Mouse (Mus musculus): Measurements from ENCODE around the gene Gpx7. TPM values are rescaled to one million over a fixed set of nuclear protein-coding genes. Genes with fewer than 3 reads are reported as not detected.

Gene Gpx7
- polyA plus RNA-seq, 1 experiment = 2.7 TPM

DNA sequence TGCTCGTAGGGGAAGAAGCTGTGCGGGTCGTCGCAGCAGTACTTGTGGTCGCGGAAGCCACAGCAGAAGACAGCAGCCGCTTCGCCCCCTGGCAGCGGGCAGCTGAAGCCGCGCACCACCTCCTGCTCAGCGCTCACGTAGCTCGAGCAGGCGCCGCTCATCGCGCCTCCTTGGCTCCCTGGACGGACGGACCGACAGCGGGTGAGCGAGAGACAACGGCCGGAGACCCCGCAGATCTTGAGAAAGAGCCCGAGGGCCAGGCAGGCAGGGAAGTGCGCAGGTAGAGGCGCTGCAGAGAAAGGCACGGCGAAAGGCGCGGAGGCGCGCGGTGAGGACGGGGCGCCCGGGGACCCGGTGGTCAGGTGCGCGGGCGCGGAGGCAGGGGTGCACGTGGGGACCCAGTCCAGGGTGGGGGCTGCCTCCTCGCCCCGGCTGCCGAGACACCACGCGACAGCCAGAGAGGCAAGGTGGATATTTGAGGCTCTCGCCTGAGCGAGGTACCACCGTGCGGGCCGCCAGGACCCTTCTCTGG is 23.5 kb downstream of the Gpx7 start, which contains the start of gene Shisal2a:
Gene Shisal2a, minus strand, starts transcription at position 167 of the 532 bp plus-strand sequence.
- peaks cover 7% of the 10 kb centered on the region for H3K4me1 ChIP-seq (ENCODE audit: control insufficient read depth, insufficient read depth, insufficient read length)
- TF ChIP-seq POLR2A (IDR thresholded peaks at IDR 0.05; ENCODE audit: low read depth, low read length) = no peak
- TF ChIP-seq CTCF (IDR thresholded peaks at IDR 0.05; ENCODE audit: extremely low read depth, insufficient read depth, insufficient read length, insufficient replicate concordance) = no peak
- 5% methylated on average over 55 of the region's 55 CpGs for WGBS
- H3K27me3 ChIP-seq (ENCODE audit: control insufficient read depth, insufficient read depth, low read length) = peaks cover 9% of the 10 kb centered on the region
- no peak within 1 kb of the TSS for H3K27ac ChIP-seq (ENCODE audit: insufficient read depth, low read length)
- peak within 1 kb of the TSS; percentile 48; the same call in 1 of the 2 replicates for H3K4me3 ChIP-seq (ENCODE audit: extremely low read depth, insufficient read depth, insufficient read length)
- H3K36me3 ChIP-seq (ENCODE audit: control insufficient read depth, insufficient read depth, low read length) = no peaks in the 10 kb centered on the region
- no peak for DNase-seq (ENCODE audit: low read depth in 1 of 2, low spot score in 2 of 2)

DNA sequence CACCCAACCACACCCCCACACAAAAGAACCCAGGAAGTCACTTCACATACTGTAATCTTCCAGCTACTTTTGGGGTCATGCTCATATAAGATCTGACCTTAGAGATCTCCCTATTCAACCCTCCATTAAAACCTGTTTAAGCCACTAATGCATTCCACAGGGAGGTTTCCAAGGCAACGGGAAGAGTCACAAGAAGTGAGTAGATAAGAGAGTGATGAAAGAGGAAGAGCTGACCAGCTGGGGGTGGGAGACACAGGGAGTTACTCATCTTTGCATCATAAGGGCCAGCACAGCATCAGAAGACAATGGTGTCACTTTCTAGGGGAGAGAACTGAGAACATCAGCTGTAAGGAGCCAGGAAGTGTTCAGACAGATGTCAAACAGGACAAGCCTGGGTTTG is 26.6 kb downstream of the Gpx7 start:
- Histone ChIP-seq H3K27ac (ENCODE audit: insufficient read depth, low read length) (no peak overlapping the region), H3K36me3 (ENCODE audit: control insufficient read depth, insufficient read depth, low read length) (no peaks in the 10 kb centered on the region), H3K4me1 (ENCODE audit: control insufficient read depth, insufficient read depth, insufficient read length) (peaks cover 4% of the 10 kb centered on the region; the same call in 1 of the 2 replicates), H3K27me3 (ENCODE audit: control insufficient read depth, insufficient read depth, low read length) (peaks cover 9% of the 10 kb centered on the region), H3K4me3 (ENCODE audit: extremely low read depth, insufficient read depth, insufficient read length) (no peak overlapping the region)
- TF ChIP-seq POLR2A (IDR thresholded peaks at IDR 0.05; ENCODE audit: low read depth, low read length) (no peak), CTCF (IDR thresholded peaks at IDR 0.05; ENCODE audit: extremely low read depth, insufficient read depth, insufficient read length, insufficient replicate concordance) (no peak)
- DNase-seq (ENCODE audit: low read depth in 1 of 2, low spot score in 2 of 2) = no peak
- WGBS = 28% methylated on average over 1 of the region's 1 CpGs

DNA sequence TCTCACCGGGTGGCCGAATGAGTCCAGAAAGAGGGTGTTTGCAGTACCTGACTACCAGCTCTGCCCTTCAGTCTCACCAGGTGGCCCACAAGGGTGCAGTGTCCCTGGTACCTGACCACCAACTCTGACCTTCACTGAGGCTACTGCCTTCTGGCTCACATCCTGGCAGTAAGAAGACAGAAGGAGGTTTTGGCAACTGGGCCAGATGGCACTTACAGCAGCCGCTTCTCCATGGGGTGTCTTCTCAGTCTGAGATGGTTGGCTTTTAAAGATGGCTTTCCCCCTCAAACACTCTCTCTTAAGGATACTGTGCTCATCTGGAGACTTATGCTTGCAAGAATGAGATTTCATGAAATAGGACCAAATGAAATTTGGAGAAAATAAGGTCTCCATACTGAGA is 27.3 kb downstream of the Gpx7 start:
- no peak for DNase-seq (ENCODE audit: low read depth in 1 of 2, low spot score in 2 of 2)
- Histone ChIP-seq H3K27ac (ENCODE audit: insufficient read depth, low read length) (no peak overlapping the region), H3K4me1 (ENCODE audit: control insufficient read depth, insufficient read depth, insufficient read length) (peaks cover 4% of the 10 kb centered on the region; the same call in 1 of the 2 replicates), H3K27me3 (ENCODE audit: control insufficient read depth, insufficient read depth, low read length) (peaks cover 9% of the 10 kb centered on the region), H3K36me3 (ENCODE audit: control insufficient read depth, insufficient read depth, low read length) (no peaks in the 10 kb centered on the region), H3K4me3 (ENCODE audit: extremely low read depth, insufficient read depth, insufficient read length) (no peak overlapping the region)
- TF ChIP-seq POLR2A (IDR thresholded peaks at IDR 0.05; ENCODE audit: low read depth, low read length) (no peak), CTCF (IDR thresholded peaks at IDR 0.05; ENCODE audit: extremely low read depth, insufficient read depth, insufficient read length, insufficient replicate concordance) (no peak)
- WGBS = 92% methylated on average over 3 of the region's 3 CpGs

DNA sequence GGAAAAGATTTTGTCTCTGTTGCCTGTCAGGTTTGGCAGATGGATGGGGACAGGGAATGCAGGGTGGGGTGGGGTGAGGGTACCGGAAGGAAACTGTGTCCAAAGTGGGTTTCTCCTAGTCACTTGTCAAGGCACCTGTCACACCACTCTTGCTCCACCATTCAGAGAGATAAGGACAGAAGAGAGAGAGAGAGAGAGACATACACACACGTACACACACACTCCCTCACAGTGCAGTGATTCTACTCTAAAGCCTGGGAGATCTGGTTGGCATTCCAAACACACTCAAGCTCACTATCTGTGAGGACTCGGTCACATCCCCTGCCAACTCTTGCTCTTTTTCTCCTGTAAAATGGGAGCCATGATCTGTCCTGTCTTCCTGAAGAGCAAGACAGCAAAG is 34.6 kb downstream of the Gpx7 start:
- DNase-seq (ENCODE audit: low read depth in 1 of 2, low spot score in 2 of 2) = no peak
- H3K4me1 ChIP-seq (ENCODE audit: control insufficient read depth, insufficient read depth, insufficient read length) = no peaks in the 10 kb centered on the region
- H3K27me3 ChIP-seq (ENCODE audit: control insufficient read depth, insufficient read depth, low read length) = no peaks in the 10 kb centered on the region
- H3K27ac ChIP-seq (ENCODE audit: insufficient read depth, low read length) = no peak overlapping the region
- 90% methylated on average over 3 of the region's 3 CpGs for WGBS
- H3K4me3 ChIP-seq (ENCODE audit: extremely low read depth, insufficient read depth, insufficient read length) = no peak overlapping the region
- TF ChIP-seq POLR2A (IDR thresholded peaks at IDR 0.05; ENCODE audit: low read depth, low read length) (no peak), CTCF (IDR thresholded peaks at IDR 0.05; ENCODE audit: extremely low read depth, insufficient read depth, insufficient read length, insufficient replicate concordance) (no peak)
- no peaks in the 10 kb centered on the region for H3K36me3 ChIP-seq (ENCODE audit: control insufficient read depth, insufficient read depth, low read length)

DNA sequence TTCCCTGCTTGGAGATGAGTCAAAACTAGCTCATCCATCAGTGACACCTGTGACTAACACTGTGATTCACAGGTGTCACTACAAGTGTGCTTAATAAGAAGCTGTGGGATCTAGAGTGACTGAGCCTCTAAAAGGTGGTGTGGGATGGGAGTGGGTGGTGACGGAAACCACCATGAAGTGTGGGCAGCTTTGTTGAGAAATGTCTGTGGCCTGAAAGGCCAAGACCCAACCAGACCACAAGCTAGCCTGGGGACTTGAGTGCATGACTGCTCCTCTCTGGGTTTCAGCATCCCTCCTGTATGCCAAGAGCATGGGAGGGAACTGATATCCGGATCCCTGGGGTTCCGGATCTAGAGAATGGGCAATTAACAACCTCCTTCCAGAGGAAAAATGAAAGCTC is 35.3 kb downstream of the Gpx7 start:
- WGBS = 76% methylated on average over 3 of the region's 3 CpGs

DNA sequence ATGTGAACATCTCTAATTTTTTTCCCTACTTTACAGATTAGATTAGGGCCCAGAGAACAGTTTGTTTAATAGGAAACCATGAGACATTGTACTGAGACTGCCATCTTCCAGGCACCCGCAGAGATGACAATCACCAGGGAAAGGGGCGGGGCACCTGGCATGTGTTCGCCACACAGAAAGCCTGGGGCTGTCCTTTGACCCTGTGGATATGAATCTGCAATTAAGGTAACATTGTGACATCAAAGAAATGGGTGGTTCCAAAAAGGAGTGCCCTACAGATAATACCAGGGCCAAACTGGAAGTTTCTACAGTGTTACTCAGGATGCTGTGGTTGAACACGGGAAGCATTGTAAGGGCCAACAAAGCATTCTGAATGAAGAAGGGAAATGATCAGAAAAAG is 36.4 kb downstream of the Gpx7 start:
- TF ChIP-seq CTCF (IDR thresholded peaks at IDR 0.05; ENCODE audit: extremely low read depth, insufficient read depth, insufficient read length, insufficient replicate concordance) (no peak), POLR2A (IDR thresholded peaks at IDR 0.05; ENCODE audit: low read depth, low read length) (no peak)
- no peak overlapping the region for H3K27ac ChIP-seq (ENCODE audit: insufficient read depth, low read length)
- no peaks in the 10 kb centered on the region for H3K27me3 ChIP-seq (ENCODE audit: control insufficient read depth, insufficient read depth, low read length)
- DNase-seq (ENCODE audit: low read depth in 1 of 2, low spot score in 2 of 2) = no peak
- no peaks in the 10 kb centered on the region for H3K4me1 ChIP-seq (ENCODE audit: control insufficient read depth, insufficient read depth, insufficient read length)
- 41% methylated on average over 4 of the region's 4 CpGs for WGBS
- H3K36me3 ChIP-seq (ENCODE audit: control insufficient read depth, insufficient read depth, low read length) = no peaks in the 10 kb centered on the region
- no peak overlapping the region for H3K4me3 ChIP-seq (ENCODE audit: extremely low read depth, insufficient read depth, insufficient read length)

More for the DNA sequence above, 35.3 kb downstream of the Gpx7 start:
- Histone ChIP-seq H3K27me3 (ENCODE audit: control insufficient read depth, insufficient read depth, low read length) (no peaks in the 10 kb centered on the region), H3K4me3 (ENCODE audit: extremely low read depth, insufficient read depth, insufficient read length) (no peak overlapping the region), H3K4me1 (ENCODE audit: control insufficient read depth, insufficient read depth, insufficient read length) (no peaks in the 10 kb centered on the region), H3K27ac (ENCODE audit: insufficient read depth, low read length) (no peak overlapping the region), H3K36me3 (ENCODE audit: control insufficient read depth, insufficient read depth, low read length) (no peaks in the 10 kb centered on the region)
- DNase-seq (ENCODE audit: low read depth in 1 of 2, low spot score in 2 of 2) = no peak
- TF ChIP-seq POLR2A (IDR thresholded peaks at IDR 0.05; ENCODE audit: low read depth, low read length) (no peak), CTCF (IDR thresholded peaks at IDR 0.05; ENCODE audit: extremely low read depth, insufficient read depth, insufficient read length, insufficient replicate concordance) (no peak)

DNA sequence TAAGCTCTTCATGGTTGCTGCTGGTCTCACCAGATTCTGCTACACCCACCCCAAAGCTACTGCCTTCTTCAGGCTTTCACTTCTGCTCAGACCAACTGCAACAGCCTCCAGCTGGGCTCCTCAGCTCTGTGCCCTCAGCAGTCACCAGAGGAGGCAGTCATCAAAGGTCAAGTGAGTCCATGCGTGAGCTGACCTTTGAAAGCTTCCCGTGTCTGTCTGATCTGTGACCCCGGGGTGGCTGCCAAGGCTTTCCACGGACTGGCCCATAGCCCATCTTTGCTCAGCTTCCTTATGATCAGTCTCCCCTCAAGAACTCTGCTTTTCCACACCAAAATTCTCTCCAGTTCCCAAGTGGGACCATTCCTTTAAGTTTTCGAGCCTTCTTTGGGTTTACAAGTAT is 37.5 kb downstream of the Gpx7 start:
- DNase-seq (ENCODE audit: low read depth in 1 of 2, low spot score in 2 of 2) = peak in 1 of 2 experiments; percentile 7
- no peak overlapping the region for H3K27ac ChIP-seq (ENCODE audit: insufficient read depth, low read length)

More for the DNA sequence above, 37.5 kb downstream of the Gpx7 start:
- Histone ChIP-seq H3K4me1 (ENCODE audit: control insufficient read depth, insufficient read depth, insufficient read length) (no peaks in the 10 kb centered on the region), H3K4me3 (ENCODE audit: extremely low read depth, insufficient read depth, insufficient read length) (no peak overlapping the region), H3K27me3 (ENCODE audit: control insufficient read depth, insufficient read depth, low read length) (no peaks in the 10 kb centered on the region), H3K36me3 (ENCODE audit: control insufficient read depth, insufficient read depth, low read length) (no peaks in the 10 kb centered on the region)
- WGBS = 42% methylated on average over 5 of the region's 5 CpGs
- no peak for TF ChIP-seq POLR2A (IDR thresholded peaks at IDR 0.05; ENCODE audit: low read depth, low read length)
- TF ChIP-seq CTCF (IDR thresholded peaks at IDR 0.05; ENCODE audit: extremely low read depth, insufficient read depth, insufficient read length, insufficient replicate concordance) = no peak

Measured in spleen, adult 2 months (tissue).